27 mouse cellular contexts compared by ENCODE assay signal in the genomic region with DNA sequence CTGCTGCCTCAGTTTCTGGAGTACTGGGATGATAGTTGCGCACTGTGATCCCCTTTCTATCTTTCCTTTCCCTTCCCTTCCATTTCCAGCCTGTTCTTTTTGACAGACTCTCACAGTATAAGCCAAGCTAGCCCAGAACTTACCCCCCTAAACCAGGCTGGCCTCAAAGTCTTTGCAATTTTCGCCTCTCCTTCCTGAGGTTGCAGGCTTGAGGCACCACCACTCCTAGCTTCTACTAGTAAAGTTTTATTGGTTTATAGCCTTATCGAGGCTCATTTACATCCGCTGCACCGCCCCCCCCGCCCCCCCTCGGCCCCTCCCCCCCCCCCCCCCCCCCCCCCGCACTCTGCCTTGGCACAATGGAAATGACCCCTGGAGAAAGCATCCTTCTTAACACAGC. TPM values are rescaled to one million over a fixed set of nuclear protein-coding genes. Genes with fewer than 3 reads are reported as not detected.
DNase-seq lines count a peak whose midpoint lies in the region; ATAC-seq and TF ChIP-seq lines count a peak whose summit lies in the region.
"Had no signal": no experiment of that assay in that cellular context is flagged by ENCODE, and none has a peak within 500 bp of the region (broad histone marks: within the 10 kb centered on the region; RNA-seq: fewer than 3 reads in every experiment).

No protein-coding gene starts in this region.

- H3K4me3 ChIP-seq in heart, embryonic 10.5 days = no peak overlapping the region
- no peak overlapping the region for H3K4me3 ChIP-seq in intestine, embryonic 15.5 days (replicated peaks)
- no peak overlapping the region for H3K4me3 ChIP-seq in intestine, embryonic 16.5 days (ENCODE audit: low read length)
- H3K4me3 ChIP-seq in small intestine, adult 2 months (ENCODE audit: low read depth, low read length) = peak overlapping the region; percentile 9; the same call in 1 of the 2 replicates
- H3K4me3 ChIP-seq: embryonic facial prominence, embryonic 10.5 days; embryonic facial prominence, embryonic 12.5 days; forebrain, embryonic 13.5 days; forebrain, embryonic 15.5 days had no signal

- peak; percentile 31; the same call in 1 of the 2 replicates for ATAC-seq in intestine, embryonic 15.5 days
- ATAC-seq in intestine, embryonic 16.5 days = peak; percentile 40; the same call in 1 of the 2 replicates
- ATAC-seq in megakaryocyte-erythroid progenitor cell, adult 5-6 weeks (replicated peaks; ENCODE audit: low FRiP score, low TSS enrichment, poor library complexity, severe bottlenecking) = no peak
- ATAC-seq: activated CD4-positive, CD25-positive, alpha-beta regulatory T cell, adult 4 months; CD4-positive, CD25-positive, alpha-beta regulatory T cell, adult 4 months; forebrain, embryonic 13.5 days; forebrain, embryonic 15.5 days; forebrain, postnatal 0 days; Patski had no signal

- intact Hi-C loops in heart, postnatal 10 days (cut with DNase I) = no loop called here

- TF ChIP-seq CTCF in small intestine, adult 2 months (IDR thresholded peaks at IDR 0.05; ENCODE audit: extremely low read depth, insufficient read length, insufficient replicate concordance, low read depth, low read length) = no peak

- no peak for TF ChIP-seq POLR2A in small intestine, adult 2 months (IDR thresholded peaks at IDR 0.05; ENCODE audit: low read depth, low read length)

- H3K9ac ChIP-seq in intestine, embryonic 15.5 days = no peak overlapping the region
- peak overlapping the region; percentile 36; the same call in 1 of the 2 replicates for H3K9ac ChIP-seq in intestine, embryonic 16.5 days (ENCODE audit: low read depth, low read length)
- H3K9ac ChIP-seq: embryonic facial prominence, embryonic 12.5 days; forebrain, embryonic 13.5 days; forebrain, embryonic 15.5 days; forebrain, postnatal 0 days had no signal

- H3K4me1 ChIP-seq in heart, embryonic 10.5 days = no peaks in the 10 kb centered on the region
- H3K4me1 ChIP-seq in intestine, embryonic 15.5 days (replicated peaks) = peaks cover 12% of the 10 kb centered on the region
- peaks cover 28% of the 10 kb centered on the region for H3K4me1 ChIP-seq in intestine, embryonic 16.5 days (ENCODE audit: control insufficient read depth, insufficient read depth, low read length)
- peaks cover 53% of the 10 kb centered on the region for H3K4me1 ChIP-seq in small intestine, adult 2 months (ENCODE audit: control insufficient read depth, insufficient read depth, insufficient read length, low read length)
- H3K4me1 ChIP-seq: embryonic facial prominence, embryonic 10.5 days; embryonic facial prominence, embryonic 12.5 days; forebrain, embryonic 13.5 days; forebrain, embryonic 15.5 days had no signal

- no peaks in the 10 kb centered on the region for H3K36me3 ChIP-seq in heart, embryonic 10.5 days
- no peaks in the 10 kb centered on the region for H3K36me3 ChIP-seq in intestine, embryonic 15.5 days
- no peaks in the 10 kb centered on the region for H3K36me3 ChIP-seq in intestine, embryonic 16.5 days (ENCODE audit: control insufficient read depth, insufficient read depth, low read length)
- no peaks in the 10 kb centered on the region for H3K36me3 ChIP-seq in small intestine, adult 2 months (ENCODE audit: control insufficient read depth, insufficient read depth, low read length)
- H3K36me3 ChIP-seq: embryonic facial prominence, embryonic 10.5 days; embryonic facial prominence, embryonic 12.5 days; forebrain, embryonic 15.5 days; G1E had no signal

- H3K27ac ChIP-seq in heart, embryonic 10.5 days = no peak overlapping the region
- peak overlapping the region; percentile 37; the same call in 1 of the 2 replicates for H3K27ac ChIP-seq in intestine, embryonic 15.5 days
- H3K27ac ChIP-seq in intestine, embryonic 16.5 days (ENCODE audit: low read length) = peak overlapping the region; percentile 55
- H3K27ac ChIP-seq in small intestine, adult 2 months (ENCODE audit: insufficient read depth, low read depth, low read length) = peak overlapping the region; percentile 86
- H3K27ac ChIP-seq: embryonic facial prominence, embryonic 10.5 days; embryonic facial prominence, embryonic 12.5 days; forebrain, embryonic 13.5 days; forebrain, embryonic 15.5 days had no signal

- H3K9me3 ChIP-seq in heart, embryonic 10.5 days = no peaks in the 10 kb centered on the region
- no peaks in the 10 kb centered on the region for H3K9me3 ChIP-seq in intestine, embryonic 15.5 days
- no peaks in the 10 kb centered on the region for H3K9me3 ChIP-seq in intestine, embryonic 16.5 days (ENCODE audit: control insufficient read depth, low read length)
- H3K9me3 ChIP-seq: embryonic facial prominence, embryonic 10.5 days; embryonic facial prominence, embryonic 12.5 days; forebrain, embryonic 13.5 days; forebrain, embryonic 15.5 days; G1E had no signal

- DNase-seq in heart, embryonic 10.5 days (ENCODE audit: low spot score) = peak; percentile 24
- DNase-seq in heart, postnatal 10 days = no peak
- DNase-seq in B cell, adult 2 months = no peak
- DNase-seq: adrenal gland, postnatal 36 days; cerebellum, adult 11-12 months; cerebellum, adult 2 months; cerebellum, adult 9-10 months; cerebellum, postnatal 10 days; cerebellum, postnatal 25 days; forebrain, postnatal 0 days had no signal

- H3K27me3 ChIP-seq in heart, embryonic 10.5 days (ENCODE audit: insufficient read depth, poor library complexity, severe bottlenecking) = no peaks in the 10 kb centered on the region
- H3K27me3 ChIP-seq in intestine, embryonic 15.5 days (replicated peaks) = no peaks in the 10 kb centered on the region
- H3K27me3 ChIP-seq in intestine, embryonic 16.5 days (replicated peaks; ENCODE audit: control insufficient read depth, insufficient read depth, low read length) = no peaks in the 10 kb centered on the region
- no peaks in the 10 kb centered on the region for H3K27me3 ChIP-seq in small intestine, adult 2 months (ENCODE audit: control insufficient read depth, insufficient read depth, low read length)
- H3K27me3 ChIP-seq: embryonic facial prominence, embryonic 12.5 days; forebrain, embryonic 13.5 days; forebrain, embryonic 15.5 days; Patski had no signal

- 55% methylated on average over 5 of the region's 8 CpGs for WGBS in heart, embryonic 10.5 days
- 27% methylated on average over 5 of the region's 8 CpGs for WGBS in intestine, embryonic 15.5 days
- 18% methylated on average over 6 of the region's 8 CpGs for WGBS in intestine, embryonic 16.5 days
- 11% methylated on average over 7 of the region's 8 CpGs for WGBS in small intestine, adult 2 months

- H3K4me2 ChIP-seq in intestine, embryonic 15.5 days (replicated peaks) = peak overlapping the region; percentile 18
- H3K4me2 ChIP-seq in intestine, embryonic 16.5 days (ENCODE audit: low read depth, low read length) = 0 out of 2 replicates have a peak overlapping the region, but pooled peaks have one; percentile 1
- H3K4me2 ChIP-seq: embryonic facial prominence, embryonic 12.5 days; forebrain, embryonic 13.5 days; forebrain, embryonic 15.5 days had no signal

RNA-seq across cellular contexts. Expression of gene Acer1, which starts 2.4 kb away (rescaled TPM):
- not detected in 2 replicates for polyA plus RNA-seq in heart, embryonic 10.5 days (2016; fragmentation: Nextera tagmentation; extraction: Ambion mirVana)
- not detected for total RNA-seq in heart, postnatal 10 days (2021)
- 0.46 and 1.00 TPM in 2 replicates for polyA plus RNA-seq in intestine, embryonic 15.5 days (2015; fragmentation: Nextera tagmentation; extraction: Ambion mirVana)
- 0.65 and 0.88 TPM in 2 replicates for polyA plus RNA-seq in intestine, embryonic 16.5 days (2015; fragmentation: Nextera tagmentation; extraction: Ambion mirVana)
- polyA plus RNA-seq in small intestine, adult 2 months (2012; rRNA removed) = 9.0 and 28.9 TPM in 2 replicates
- total RNA-seq in megakaryocyte-erythroid progenitor cell, adult 5-6 weeks (2014; fragmentation: Nextera tagmentation) = not detected in 2 replicates
- not detected in 2 replicates for total RNA-seq in megakaryocyte-erythroid progenitor cell, adult 5-6 weeks (2017)
- total RNA-seq: adrenal gland, postnatal 14 days; CH12.LX; forebrain, postnatal 0 days; G1E had no signal
- polyA plus RNA-seq: activated CD4-positive, CD25-positive, alpha-beta regulatory T cell, adult 4 months; cerebellum, adult 2 months; cortical plate, adult 2 months; embryonic facial prominence, embryonic 10.5 days; embryonic facial prominence, embryonic 12.5 days; forebrain, embryonic 11.5 days; forebrain, embryonic 13.5 days; forebrain, embryonic 15.5 days; forebrain, postnatal 0 days; G1E; Patski had no signal

RNA-seq across cellular contexts. Expression of gene Clpp, which starts 10.6 kb away (rescaled TPM):
- polyA plus RNA-seq in heart, embryonic 10.5 days (2016; fragmentation: Nextera tagmentation; extraction: Ambion mirVana) = 144 and 165 TPM in 2 replicates
- total RNA-seq in heart, postnatal 10 days (2021) = 10 to 100 TPM; 60.1 to 60.6 TPM
- 149 and 166 TPM in 2 replicates for polyA plus RNA-seq in intestine, embryonic 15.5 days (2015; fragmentation: Nextera tagmentation; extraction: Ambion mirVana)
- 157 and 174 TPM in 2 replicates for polyA plus RNA-seq in intestine, embryonic 16.5 days (2015; fragmentation: Nextera tagmentation; extraction: Ambion mirVana)
- 86.2 and 132 TPM in 2 replicates for polyA plus RNA-seq in small intestine, adult 2 months (2012; rRNA removed)
- 89.2 and 116 TPM in 2 replicates for total RNA-seq in megakaryocyte-erythroid progenitor cell, adult 5-6 weeks (2014; fragmentation: Nextera tagmentation)
- total RNA-seq in megakaryocyte-erythroid progenitor cell, adult 5-6 weeks (2017) = 83.2 and 135 TPM in 2 replicates

RNA-seq across cellular contexts. Expression of gene Alkbh7, which starts 17.6 kb away (rescaled TPM):
- polyA plus RNA-seq in heart, embryonic 10.5 days (2016; fragmentation: Nextera tagmentation; extraction: Ambion mirVana) = 49.6 and 59.7 TPM in 2 replicates
- total RNA-seq in heart, postnatal 10 days (2021) = 10 to 100 TPM; 46.7 to 50.4 TPM
- 41.1 and 42.4 TPM in 2 replicates for polyA plus RNA-seq in intestine, embryonic 15.5 days (2015; fragmentation: Nextera tagmentation; extraction: Ambion mirVana)
- 41.7 and 43.7 TPM in 2 replicates for polyA plus RNA-seq in intestine, embryonic 16.5 days (2015; fragmentation: Nextera tagmentation; extraction: Ambion mirVana)
- polyA plus RNA-seq in small intestine, adult 2 months (2012; rRNA removed) = 40.8 and 63.7 TPM in 2 replicates
- 25.2 and 26.4 TPM in 2 replicates for total RNA-seq in megakaryocyte-erythroid progenitor cell, adult 5-6 weeks (2014; fragmentation: Nextera tagmentation)
- total RNA-seq in megakaryocyte-erythroid progenitor cell, adult 5-6 weeks (2017) = 19.1 and 25.8 TPM in 2 replicates

RNA-seq across cellular contexts. Expression of gene Pspn, which starts 20.3 kb away (rescaled TPM):
- 0.53 TPM in 1 of 2 replicates, not detected in the other for polyA plus RNA-seq in heart, embryonic 10.5 days (2016; fragmentation: Nextera tagmentation; extraction: Ambion mirVana)
- not detected for total RNA-seq in heart, postnatal 10 days (2021)
- polyA plus RNA-seq in intestine, embryonic 15.5 days (2015; fragmentation: Nextera tagmentation; extraction: Ambion mirVana) = 0.45 TPM in 1 of 2 replicates, not detected in the other
- 0.44 TPM in 1 of 2 replicates, not detected in the other for polyA plus RNA-seq in intestine, embryonic 16.5 days (2015; fragmentation: Nextera tagmentation; extraction: Ambion mirVana)
- not detected in 2 replicates for polyA plus RNA-seq in small intestine, adult 2 months (2012; rRNA removed)
- not detected in 2 replicates for total RNA-seq in megakaryocyte-erythroid progenitor cell, adult 5-6 weeks (2014; fragmentation: Nextera tagmentation)
- 4.6 TPM in 1 of 2 replicates, not detected in the other for total RNA-seq in megakaryocyte-erythroid progenitor cell, adult 5-6 weeks (2017)
- total RNA-seq: forebrain, postnatal 0 days; G1E had no signal
- polyA plus RNA-seq: activated CD4-positive, CD25-positive, alpha-beta regulatory T cell, adult 4 months; CD4-positive, CD25-positive, alpha-beta regulatory T cell, adult 4 months; cerebellum, adult 2 months; cortical plate, adult 2 months; embryonic facial prominence, embryonic 12.5 days; embryonic facial prominence, embryonic 14.5 days; forebrain, embryonic 13.5 days; forebrain, postnatal 0 days; G1E had no signal

RNA-seq across cellular contexts. Expression of gene Gtf2f1, which starts 31.6 kb away (rescaled TPM):
- polyA plus RNA-seq in heart, embryonic 10.5 days (2016; fragmentation: Nextera tagmentation; extraction: Ambion mirVana) = 39.4 and 56.0 TPM in 2 replicates
- 10 to 100 TPM; 29.0 to 30.0 TPM for total RNA-seq in heart, postnatal 10 days (2021)
- polyA plus RNA-seq in intestine, embryonic 15.5 days (2015; fragmentation: Nextera tagmentation; extraction: Ambion mirVana) = 60.0 and 61.8 TPM in 2 replicates
- 57.9 and 60.9 TPM in 2 replicates for polyA plus RNA-seq in intestine, embryonic 16.5 days (2015; fragmentation: Nextera tagmentation; extraction: Ambion mirVana)
- 17.1 and 43.5 TPM in 2 replicates for polyA plus RNA-seq in small intestine, adult 2 months (2012; rRNA removed)
- 112 and 139 TPM in 2 replicates for total RNA-seq in megakaryocyte-erythroid progenitor cell, adult 5-6 weeks (2014; fragmentation: Nextera tagmentation)
- 214 and 264 TPM in 2 replicates for total RNA-seq in megakaryocyte-erythroid progenitor cell, adult 5-6 weeks (2017)
